ENCODE assay signal across 8 mouse cellular contexts in genomic region chr11:103412950-103413423, GRCm38 (mm10). TPM values are rescaled to one million over a fixed set of nuclear protein-coding genes. Genes with fewer than 3 reads are reported as not detected.
DNase-seq lines count a peak whose midpoint lies in the region; ATAC-seq and TF ChIP-seq lines count a peak whose summit lies in the region.

No protein-coding gene starts in this region.

- in situ Hi-C loops in Patski (cut with MboI; ENCODE audit: low pct_unique_long_range_greater_than_20kb): loop anchor here (5.0 kb wide), 1 partner anchor 49 kb away; no protein-coding TSS in a partner anchor

- H3K36me3 ChIP-seq in hindbrain, embryonic 11.5 days (ENCODE audit: control insufficient read depth, insufficient read depth, low read length): no peaks in the 10 kb centered on the region
- H3K36me3 ChIP-seq in lung, embryonic 14.5 days (ENCODE audit: insufficient read depth): no peaks in the 10 kb centered on the region

- peak overlapping the region; percentile 59; the same call in 1 of the 2 replicates for H3K9ac ChIP-seq in hindbrain, embryonic 11.5 days (ENCODE audit: low read depth, low read length)
- H3K9ac ChIP-seq in lung, embryonic 14.5 days: peak overlapping the region; percentile 73

- WGBS in hindbrain, embryonic 11.5 days: 3% methylated on average over 14 of the region's 14 CpGs
- 4% methylated on average over 14 of the region's 14 CpGs for WGBS in lung, embryonic 14.5 days

- intact Hi-C loops in gastrocnemius, adult 2 months (cut with DNase I): loop anchor here (1.0 to 10.0 kb wide), 3 partner anchors 36 to 248 kb away; no protein-coding TSS in a partner anchor

- H3K9me3 ChIP-seq in hindbrain, embryonic 11.5 days (ENCODE audit: control insufficient read depth, low read length): no peaks in the 10 kb centered on the region
- H3K9me3 ChIP-seq in lung, embryonic 14.5 days (ENCODE audit: low read depth, low read length): no peaks in the 10 kb centered on the region

- H3K4me3 ChIP-seq in gastrocnemius, adult 2 months: peak overlapping the region; percentile 99
- peak overlapping the region; percentile 78 for H3K4me3 ChIP-seq in hindbrain, embryonic 11.5 days (ENCODE audit: low read depth, low read length)
- peak overlapping the region; percentile 89 for H3K4me3 ChIP-seq in lung, embryonic 14.5 days (ENCODE audit: low read depth, low read length)

- DNase-seq in gastrocnemius, adult 2 months: peak; percentile 22
- DNase-seq in gastrocnemius, adult 8-10 months (ENCODE audit: low spot score in 2 of 2): no peak
- peak; percentile 42 for DNase-seq in Patski (ENCODE audit: low read depth, low spot score)
- no peak for DNase-seq in hindbrain, embryonic 11.5 days (ENCODE audit: low spot score)
- no peak for DNase-seq in lung, embryonic 14.5 days
- DNase-seq in spleen, postnatal 36 days (ENCODE audit: low spot score in 2 of 2): peak; percentile 88 to 91
- DNase-seq in left cerebral cortex, adult 9 months (ENCODE audit: low spot score in 2 of 2): no peak
- DNase-seq in cerebellum, postnatal 25 days: no peak

- CTCF ChIA-PET in Patski (lab: Charles Lee): interaction anchor here (1.0 to 1.1 kb wide), 2 partner anchors 11 to 51 kb away, joined by 3 read pairs; no protein-coding TSS in a partner anchor

- H3K27ac ChIP-seq in gastrocnemius, adult 2 months: peak overlapping the region; percentile 98
- H3K27ac ChIP-seq in hindbrain, embryonic 11.5 days (ENCODE audit: low read depth, low read length): no peak overlapping the region
- peak overlapping the region; percentile 36; the same call in 1 of the 2 replicates for H3K27ac ChIP-seq in lung, embryonic 14.5 days (ENCODE audit: low read depth)

- H3K4me2 ChIP-seq in hindbrain, embryonic 11.5 days (replicated peaks; ENCODE audit: low read depth, low read length): peak overlapping the region; percentile 71
- peak overlapping the region; percentile 90 for H3K4me2 ChIP-seq in lung, embryonic 14.5 days

- no peak for TF ChIP-seq CTCF in gastrocnemius, adult 2 months (IDR thresholded peaks at IDR 0.05)
- TF ChIP-seq CTCF in Patski (IDR thresholded peaks at IDR 0.05): no peak
- TF ChIP-seq CTCF in lung, embryonic 14.5 days (IDR thresholded peaks at IDR 0.05; ENCODE audit: low read depth): no peak

- H3K27me3 ChIP-seq in Patski: peaks cover 2% of the 10 kb centered on the region
- H3K27me3 ChIP-seq in hindbrain, embryonic 11.5 days (ENCODE audit: control insufficient read depth, insufficient read depth, low read length): no peaks in the 10 kb centered on the region
- H3K27me3 ChIP-seq in lung, embryonic 14.5 days (ENCODE audit: insufficient read depth, low read length): no peaks in the 10 kb centered on the region

- no peaks in the 10 kb centered on the region for H3K4me1 ChIP-seq in hindbrain, embryonic 11.5 days (replicated peaks; ENCODE audit: control insufficient read depth, insufficient read depth, low read length)
- peaks cover 6% of the 10 kb centered on the region; the same call in 1 of the 2 replicates for H3K4me1 ChIP-seq in lung, embryonic 14.5 days (ENCODE audit: insufficient read depth)

- ATAC-seq in Patski: peak; percentile 56
- ATAC-seq in hindbrain, embryonic 11.5 days (ENCODE audit: low FRiP score): peak; percentile 56
- ATAC-seq in lung, embryonic 14.5 days (ENCODE audit: insufficient read depth): peak; percentile 63; the same call in 1 of the 2 replicates

- POLR2A ChIA-PET in Patski (lab: Charles Lee): interaction anchor here (1.0 to 1.2 kb wide), 3 partner anchors 10 to 54 kb away, joined by 3 read pairs; no protein-coding TSS in a partner anchor

RNA-seq across cellular contexts. Expression of gene Plekhm1, which starts 0.5 kb away (rescaled TPM):
- 10 to 100 TPM; 12.3 to 13.7 TPM for total RNA-seq in gastrocnemius, adult 2 months (2021)
- total RNA-seq in gastrocnemius, adult 8-10 months (2022): 10 to 100 TPM; 14.1 to 16.4 (median 15.1) TPM
- polyA plus RNA-seq in Patski (2021): 33.5 TPM
- polyA plus RNA-seq in hindbrain, embryonic 11.5 days (2014; fragmentation: Nextera tagmentation; extraction: Ambion mirVana): 7.2 and 7.3 TPM in 2 replicates
- 9.3 and 9.4 TPM in 2 replicates for polyA plus RNA-seq in lung, embryonic 14.5 days (2014; fragmentation: Nextera tagmentation; extraction: Ambion mirVana)

RNA-seq across cellular contexts. Expression of gene Arhgap27, which starts 49.5 kb away (rescaled TPM):
- 1 to 10 TPM; 6.0 to 8.8 TPM for total RNA-seq in gastrocnemius, adult 2 months (2021)
- total RNA-seq in gastrocnemius, adult 8-10 months (2022): 1 to 10 TPM; 2.5 to 4.7 (median 4.4) TPM
- polyA plus RNA-seq in Patski (2021): 11.9 TPM
- 2.8 and 3.6 TPM in 2 replicates for polyA plus RNA-seq in hindbrain, embryonic 11.5 days (2014; fragmentation: Nextera tagmentation; extraction: Ambion mirVana)
- polyA plus RNA-seq in lung, embryonic 14.5 days (2014; fragmentation: Nextera tagmentation; extraction: Ambion mirVana): 16.8 and 20.6 TPM in 2 replicates

Comparison
In these comparisons a context has a peak if more than half of its experiments do, and no peak if none do; other contexts are left out.
1. DNase-seq: peak in gastrocnemius, adult 2 months (single experiment), Patski (single experiment) and spleen, postnatal 36 days (2 of 2); none in gastrocnemius, adult 8-10 months (0 of 2), hindbrain, embryonic 11.5 days (single experiment), lung, embryonic 14.5 days (single experiment), left cerebral cortex, adult 9 months (0 of 2) and cerebellum, postnatal 25 days (0 of 2).
2. Peak in every context shown above with its lines, with median percentiles within 50 percentile points of each other: H3K4me3 ChIP-seq and ATAC-seq.